8 mouse cellular contexts compared by ENCODE assay signal in genomic region chr15:82899676-82900301, GRCm38 (mm10).
DNase-seq lines count a peak whose midpoint lies in the region; ATAC-seq and TF ChIP-seq lines count a peak whose summit lies in the region.

No protein-coding gene starts in this region.

- peak overlapping the region; percentile 98 for H3K27ac ChIP-seq in intestine, postnatal 0 days (ENCODE audit: low read depth, low read length)
- peak overlapping the region; percentile 85 for H3K27ac ChIP-seq in liver, adult 2 months (replicated peaks; ENCODE audit: insufficient read depth, low read depth, low read length)

- peak overlapping the region; percentile 94 for H3K9ac ChIP-seq in intestine, postnatal 0 days (ENCODE audit: low read depth, low read length)
- peak overlapping the region; percentile 95 for H3K9ac ChIP-seq in liver, adult 2 months (ENCODE audit: low read depth, low read length)

- TF ChIP-seq POLR2A in liver, adult 2 months (IDR thresholded peaks at IDR 0.05; ENCODE audit: extremely low read depth, insufficient read depth, low read length), result peak; percentile 76

- H3K9me3 ChIP-seq in intestine, postnatal 0 days (ENCODE audit: control insufficient read depth), result no peaks in the 10 kb centered on the region

- peak; percentile 83 for DNase-seq in 3134 (ENCODE audit: extremely low read depth, insufficient read length, low spot score)
- peak; percentile 77 for DNase-seq in adrenal gland, adult 8-10 months
- DNase-seq in embryo, embryonic 11.5 days (ENCODE audit: low read depth, low spot score), result peak; percentile 78
- DNase-seq in liver, adult 2 months (ENCODE audit: extremely low read depth, low read depth, low spot score), result peak; percentile 60
- peak; percentile 68 to 71 for DNase-seq in spleen, postnatal 14 days (ENCODE audit: low spot score in 2 of 2)

- peak; percentile 75 for ATAC-seq in granulocyte monocyte progenitor cell, adult 5-6 weeks (replicated peaks; ENCODE audit: poor library complexity, severe bottlenecking)
- peak; percentile 89 for ATAC-seq in intestine, postnatal 0 days
- ATAC-seq in monocyte, adult 5-6 weeks (replicated peaks; ENCODE audit: insufficient number of reproducible peaks, low FRiP score, low TSS enrichment, poor library complexity, severe bottlenecking), result peak; percentile 65; the same call in 1 of the 2 replicates

- peaks cover 19% of the 10 kb centered on the region for H3K79me2 ChIP-seq in liver, adult 2 months (ENCODE audit: control insufficient read depth, insufficient read depth, low read length)

- no peaks in the 10 kb centered on the region for H3K36me3 ChIP-seq in intestine, postnatal 0 days (ENCODE audit: control insufficient read depth, insufficient read depth)
- no peaks in the 10 kb centered on the region for H3K36me3 ChIP-seq in liver, adult 2 months (ENCODE audit: control insufficient read depth, insufficient read depth, low read length)

- WGBS in intestine, postnatal 0 days, result 2% methylated on average over 29 of the region's 56 CpGs
- WGBS in liver, adult 2 months, result 2% methylated on average over 50 of the region's 56 CpGs

- H3K27me3 ChIP-seq in intestine, postnatal 0 days (replicated peaks; ENCODE audit: control insufficient read depth, insufficient read depth, low read length), result no peaks in the 10 kb centered on the region
- H3K27me3 ChIP-seq in liver, adult 2 months (ENCODE audit: control insufficient read depth, insufficient read depth, low read length), result no peaks in the 10 kb centered on the region

- TF ChIP-seq CTCF in intestine, postnatal 0 days (IDR thresholded peaks at IDR 0.05; ENCODE audit: low read depth), result peak; percentile 13; the same call in 1 of the 2 replicates
- no peak for TF ChIP-seq CTCF in liver, adult 2 months (IDR thresholded peaks at IDR 0.05; ENCODE audit: low read depth, low read length)

- H3K4me2 ChIP-seq in intestine, postnatal 0 days (replicated peaks; ENCODE audit: low read depth), result peak overlapping the region; percentile 98

- H3K4me1 ChIP-seq in intestine, postnatal 0 days (replicated peaks; ENCODE audit: control insufficient read depth, insufficient read depth, low read length), result 0 out of 2 replicates have a peak, but pooled peaks cover 8% of the 10 kb centered on the region
- H3K4me1 ChIP-seq in liver, adult 2 months (ENCODE audit: control insufficient read depth, insufficient read depth, low read length), result peaks cover 6% of the 10 kb centered on the region; the same call in 1 of the 2 replicates

- H3K4me3 ChIP-seq in intestine, postnatal 0 days (ENCODE audit: low read depth, low read length), result peak overlapping the region; percentile 97
- peak overlapping the region; percentile 98 for H3K4me3 ChIP-seq in liver, adult 2 months (ENCODE audit: insufficient read depth, low read depth, low read length)

Comparison
In these comparisons a context has a peak if more than half of its experiments do, and no peak if none do; other contexts are left out.
1. Peak in every context shown above with its lines: DNase-seq, ATAC-seq, H3K4me3 ChIP-seq and H3K27ac ChIP-seq.